Mouse (Mus musculus) embryonic facial prominence, embryonic 10.5 days (tissue): ENCODE measurements around the gene Mrgprx2. TPM values are rescaled to one million over a fixed set of nuclear protein-coding genes. Genes with fewer than 3 reads are reported as not detected.
"Not testable (repeated sequence)": the region's sequence is repeated elsewhere in the genome, so short reads cannot be mapped to it uniquely, and the experiment has no call there.

Source experiments
- DNase-seq: peaks from one replicate; pipeline ENCODE4 v3.0.0-alpha.2; 2017; ENCODE audit warnings: low spot score
- H3K27ac ChIP-seq: fragments of 300-500 bp; sonication (generic); replicated peaks from 2 replicates; pipeline ENCODE4 v1.5.1; 2016; ENCODE audit warnings: mild to moderate bottlenecking
- H3K27me3 ChIP-seq: fragments of 300-500 bp; sonication (generic); replicated peaks from 2 replicates; pipeline ENCODE4 v1.6.1; 2016; ENCODE audit warnings: low read depth, mild to moderate bottlenecking; ENCODE audit not compliant: poor library complexity, severe bottlenecking
- H3K36me3 ChIP-seq: fragments of 300-500 bp; sonication (generic); replicated peaks from 2 replicates; pipeline ENCODE4 v1.6.1; 2016; ENCODE audit warnings: mild to moderate bottlenecking, moderate library complexity
- H3K4me1 ChIP-seq: fragments of 300-500 bp; sonication (generic); 2 replicates; pipeline ENCODE4 v1.6.1; 2016
- H3K4me3 ChIP-seq: fragments of 300-500 bp; sonication (generic); 2 replicates; pipeline ENCODE4 v1.5.1; 2016; ENCODE audit warnings: mild to moderate bottlenecking, moderate library complexity
- H3K9me3 ChIP-seq: fragments of 300-500 bp; sonication (generic); 2 replicates; pipeline ENCODE4 v1.6.1; 2016; ENCODE audit warnings: mild to moderate bottlenecking
- WGBS: fragments of 180-500 bp; shearing (Covaris S2); methylation state at CpG from one replicate; pipeline ENCODE4 v1.1.7; 2016; 5-methylcytosine and 5-hydroxymethylcytosine counted together
- polyA plus RNA-seq: library from polyadenylated mRNA; unstranded; fragments of >200 nt; fragmentation: Nextera tagmentation; extraction: Ambion mirVana; gene quantifications from 2 replicates; pipeline ENCODE4 v1.2.1, GENCODE M21; 2016

The Mrgprx2 gene
- not detected in 2 replicates for polyA plus RNA-seq

DNA sequence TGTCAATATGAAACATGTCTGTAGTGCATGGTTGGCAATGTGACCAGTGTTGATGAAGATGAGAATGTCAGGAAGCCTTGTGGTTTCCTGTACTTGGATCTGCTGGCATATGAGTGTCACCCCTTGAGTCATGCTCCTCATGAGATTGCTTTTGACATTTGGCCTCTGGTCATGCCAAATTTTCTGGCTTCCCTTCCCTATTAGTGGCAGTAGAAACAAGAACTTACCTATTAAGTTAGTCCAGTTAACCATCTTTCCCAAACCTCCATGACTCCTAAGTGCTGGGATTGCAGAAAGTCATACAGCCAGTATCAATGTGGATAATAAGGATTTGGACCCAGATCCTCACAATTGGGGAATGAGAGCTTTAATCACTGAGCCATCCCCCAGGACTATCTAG is at the start of gene Mrgprx2:
Gene Mrgprx2 (minus strand): TSS at position 101 of the 400 bp plus-strand sequence.
- H3K27ac ChIP-seq = no peak within 1 kb of the TSS
- no peaks in the 10 kb centered on the region for H3K4me1 ChIP-seq
- H3K27me3 ChIP-seq = no peaks in the 10 kb centered on the region
- no peak within 1 kb of the TSS for H3K4me3 ChIP-seq
- DNase-seq = no peak
- peaks cover 50% of the 10 kb centered on the region for H3K9me3 ChIP-seq
- no peaks in the 10 kb centered on the region for H3K36me3 ChIP-seq

DNA sequence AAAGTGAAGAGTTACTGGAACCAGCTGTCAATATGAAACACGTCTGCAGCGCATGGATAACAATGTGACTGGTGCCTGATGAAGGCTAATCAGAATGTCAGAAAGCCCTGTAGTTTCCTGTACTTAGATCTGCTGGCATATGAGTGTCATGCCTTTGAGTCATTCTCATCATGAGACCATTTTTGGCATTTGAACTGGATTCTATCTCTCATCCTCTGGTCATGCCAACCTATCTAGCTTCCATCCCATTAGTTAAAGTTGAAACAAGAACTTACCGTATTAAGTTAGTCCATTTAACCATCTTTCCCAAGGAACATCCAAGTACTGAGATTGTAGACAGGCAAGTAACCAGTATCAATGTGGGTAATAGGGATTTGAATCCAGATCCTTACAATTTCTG is 42.9 kb downstream of the Mrgprx2 start, which contains the start of gene Mrgprb1:
Gene Mrgprb1 (minus strand): TSS at position 101 of the 400 bp plus-strand sequence.
- no peaks in the 10 kb centered on the region for H3K27me3 ChIP-seq
- H3K27ac ChIP-seq = no peak within 1 kb of the TSS
- H3K4me1 ChIP-seq = no peaks in the 10 kb centered on the region
- 87% methylated on average over 3 of the region's 3 CpGs for WGBS
- H3K4me3 ChIP-seq = no peak within 1 kb of the TSS
- no peaks in the 10 kb centered on the region for H3K36me3 ChIP-seq
- DNase-seq = no peak
- H3K9me3 ChIP-seq = peaks cover 35% of the 10 kb centered on the region

DNA sequence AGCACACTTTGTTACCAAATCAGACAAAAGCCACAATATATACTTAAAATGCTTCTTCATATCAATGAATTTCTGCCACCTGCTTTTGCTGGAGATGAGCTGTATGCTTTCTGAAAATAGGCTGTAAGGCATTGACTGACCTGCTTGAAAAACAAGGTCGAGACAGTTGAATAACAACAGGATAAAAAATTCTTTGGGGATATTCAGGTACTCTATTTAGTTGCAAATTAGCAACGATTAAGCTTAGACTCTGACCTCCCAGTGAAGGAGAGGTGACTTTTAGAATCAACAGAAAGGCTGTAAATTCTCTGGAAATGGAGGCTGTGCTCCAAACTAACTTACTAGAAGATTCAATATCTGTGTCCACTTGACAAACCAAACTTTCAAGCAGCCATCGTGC is 62.5 kb downstream of the Mrgprx2 start:
- Histone ChIP-seq H3K4me1 (no peaks in the 10 kb centered on the region), H3K4me3 (no peak overlapping the region), H3K27ac (no peak overlapping the region), H3K36me3 (no peaks in the 10 kb centered on the region), H3K27me3 (no peaks in the 10 kb centered on the region), H3K9me3 (peaks cover 36% of the 10 kb centered on the region)
- 55% methylated on average over 3 of the region's 3 CpGs for WGBS
- no peak for DNase-seq

DNA sequence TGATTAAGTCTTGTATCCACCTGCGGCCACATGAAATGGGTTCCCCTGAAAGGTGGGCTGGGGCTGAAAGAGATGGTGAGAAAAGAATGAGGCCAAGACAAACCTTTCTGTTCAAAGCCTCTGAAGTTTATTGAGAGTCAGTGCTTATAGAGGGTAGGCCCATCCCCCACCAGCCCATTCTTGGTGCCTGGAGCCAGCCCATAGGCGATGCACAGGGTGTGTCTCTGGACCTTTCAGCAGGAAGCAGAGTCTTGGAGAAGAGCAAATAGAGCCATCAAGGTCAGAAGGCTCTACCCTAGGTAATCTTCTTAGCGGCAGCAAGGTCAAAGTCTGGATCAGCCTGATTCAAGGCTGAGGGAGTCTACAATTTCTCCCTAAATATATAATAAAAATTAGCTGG is 63.2 kb downstream of the Mrgprx2 start:
- WGBS = 86% methylated on average over 3 of the region's 3 CpGs
- peaks cover 36% of the 10 kb centered on the region for H3K9me3 ChIP-seq
- DNase-seq, H3K4me1 ChIP-seq, H3K36me3 ChIP-seq, H3K27ac ChIP-seq, H3K27me3 ChIP-seq, H3K4me3 ChIP-seq: not testable (repeated sequence)

Other genes with a start within 250 kb of the Mrgprx2 start
- gene Mrgprb8, start 110.8 kb downstream of the Mrgprx2 start, polyA plus RNA-seq = not detected in 2 replicates
- not detected in 2 replicates for gene Mrgprb1, start 43.0 kb downstream of the Mrgprx2 start, polyA plus RNA-seq
- not detected in 2 replicates for gene Mrgprb2, start 58.8 kb upstream of the Mrgprx2 start, polyA plus RNA-seq
- not detected in 2 replicates for gene Mrgprb3, start 144.5 kb upstream of the Mrgprx2 start, polyA plus RNA-seq